Mouse (Mus musculus) olfactory bulb, adult 2 months (tissue): Measurements from ENCODE around the gene L1td1.

Source experiments
- CTCF ChIP-seq: fragments of 200-500 bp; IDR thresholded peaks from 2 replicates; pipeline ENCODE4 v1.5.1; 2012; ENCODE audit warnings: low read depth, mild to moderate bottlenecking, low read length, moderate library complexity; ENCODE audit not compliant: insufficient read depth
- POLR2A ChIP-seq: fragments of 200-500 bp; IDR thresholded peaks from 2 replicates; pipeline ENCODE4 v1.6.1; 2012; ENCODE audit warnings: mild to moderate bottlenecking, low read depth, low read length, moderate library complexity; ENCODE audit not compliant: insufficient read depth

- no peak for TF ChIP-seq CTCF
- TF ChIP-seq POLR2A: no peak
Observed at GRCm38 (mm10) chr4:98725439-98725838, 1.1 kb upstream of the L1td1 start.
